In the genomic region with DNA sequence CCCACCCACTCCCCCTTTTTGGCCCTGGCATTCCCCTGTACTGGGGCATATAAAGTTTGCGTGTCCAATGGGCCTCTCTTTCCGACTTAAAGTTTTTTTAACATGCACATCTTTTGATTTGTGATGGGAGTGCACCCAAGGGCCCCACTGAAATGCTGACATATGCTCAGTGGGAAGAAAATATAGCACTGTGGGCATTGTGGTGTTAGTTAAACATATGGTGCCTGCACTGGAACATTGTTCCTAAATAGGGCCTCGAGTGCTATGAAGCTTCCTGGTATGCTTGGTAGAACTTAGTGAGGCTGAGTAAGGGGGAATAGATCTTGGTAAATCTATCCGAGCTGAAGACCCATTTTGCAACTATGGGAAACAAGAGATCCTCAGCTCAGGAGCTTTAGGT, we compare ENCODE assay signal across 10 mouse cellular contexts.
"Had no signal": no experiment of that assay in that cellular context is flagged by ENCODE, and none has a peak within 500 bp of the region (broad histone marks: within the 10 kb centered on the region; RNA-seq: fewer than 3 reads in every experiment).

No protein-coding gene starts in this region.

- DNase-seq: kidney, adult 11 months; kidney, adult 9 months; kidney, postnatal 36 days; layer of hippocampus, adult 9-11 months; layer of hippocampus, postnatal 36 days; liver; liver, embryonic 13.5 days; liver, postnatal 0 days; retina, postnatal 1 day had no signal

- ATAC-seq: liver, postnatal 0 days; midbrain, embryonic 16.5 days had no signal
